Mouse (Mus musculus): Measurements from ENCODE around the gene Sept3. TPM values are rescaled to one million over a fixed set of nuclear protein-coding genes. Genes with fewer than 3 reads are reported as not detected.

Sept3 gene
- polyA plus RNA-seq (2017; shearing (Covaris generic)): not detected

GRCm38 (mm10) chr15:82274593-82274926 is at the start of gene Sept3:
Gene Sept3 (plus strand): TSS chr15:82274893.

GRCm38 (mm10) chr15:82244115-82244804 is 30.4 kb upstream of the Sept3 start, which contains the start of gene Cenpm:
Gene Cenpm (minus strand): TSS chr15:82244748.

GRCm38 (mm10) chr15:82252097-82252496 is 22.6 kb upstream of the Sept3 start, which contains the start of gene 1500009C09Rik:
Gene 1500009C09Rik (plus strand): TSS chr15:82252397.

GRCm38 (mm10) chr15:82298764-82299561 is 24.3 kb downstream of the Sept3 start, which contains the start of gene Wbp2nl:
Gene Wbp2nl (plus strand): TSS chr15:82298954.

GRCm38 (mm10) chr15:82338593-82339112 is 64.0 kb downstream of the Sept3 start, which contains the start of the genes Naga, Pheta2 and Smdt1:
Gene Naga (minus strand): TSS chr15:82338925.
Gene Pheta2 (plus strand): TSS chr15:82338942.
Gene Smdt1 (plus strand): TSS chr15:82338959.

Other genes with a start within 250 kb of the Sept3 start
- 16.0 TPM for gene Desi1, start 241.0 kb upstream of the Sept3 start, polyA plus RNA-seq (2017; shearing (Covaris generic))
- 183 TPM for gene Snu13, start 227.3 kb upstream of the Sept3 start, polyA plus RNA-seq (2017; shearing (Covaris generic))
- not detected for gene 4930407I10Rik, start 215.7 kb upstream of the Sept3 start, polyA plus RNA-seq (2017; shearing (Covaris generic))
- 0.11 TPM for gene Mei1, start 204.9 kb upstream of the Sept3 start, polyA plus RNA-seq (2017; shearing (Covaris generic))
- gene Ccdc134, start 147.0 kb upstream of the Sept3 start, polyA plus RNA-seq (2017; shearing (Covaris generic)): 32.0 TPM
- gene Srebf2, start 127.7 kb upstream of the Sept3 start, polyA plus RNA-seq (2017; shearing (Covaris generic)): 187 TPM
- not detected for gene Shisa8, start 62.1 kb upstream of the Sept3 start, polyA plus RNA-seq (2017; shearing (Covaris generic))
- gene Tnfrsf13c, start 50.5 kb upstream of the Sept3 start, polyA plus RNA-seq (2017; shearing (Covaris generic)): 2.0 TPM
- 7.9 TPM for gene Cenpm, start 30.1 kb upstream of the Sept3 start, polyA plus RNA-seq (2017; shearing (Covaris generic))
- not detected for gene 1500009C09Rik, start 22.5 kb upstream of the Sept3 start, polyA plus RNA-seq (2017; shearing (Covaris generic))
- gene Wbp2nl, start 24.1 kb downstream of the Sept3 start, polyA plus RNA-seq (2017; shearing (Covaris generic)): not detected
- 68.6 TPM for gene Naga, start 64.0 kb downstream of the Sept3 start, polyA plus RNA-seq (2017; shearing (Covaris generic))
- 5.3 TPM for gene Pheta2, start 64.0 kb downstream of the Sept3 start, polyA plus RNA-seq (2017; shearing (Covaris generic))
- 241 TPM for gene Smdt1, start 64.1 kb downstream of the Sept3 start, polyA plus RNA-seq (2017; shearing (Covaris generic))
- gene Ndufa6, start 79.4 kb downstream of the Sept3 start, polyA plus RNA-seq (2017; shearing (Covaris generic)): 364 TPM
- 10.7 TPM for gene Cyp2d22, start 105.4 kb downstream of the Sept3 start, polyA plus RNA-seq (2017; shearing (Covaris generic))
- not detected for gene Cyp2d11, start 119.1 kb downstream of the Sept3 start, polyA plus RNA-seq (2017; shearing (Covaris generic))
- not detected for gene Cyp2d10, start 132.3 kb downstream of the Sept3 start, polyA plus RNA-seq (2017; shearing (Covaris generic))
- gene Cyp2d9, start 158.5 kb downstream of the Sept3 start, polyA plus RNA-seq (2017; shearing (Covaris generic)): not detected

Measured in CD4-positive, CD25-positive, alpha-beta regulatory T cell, adult 9 weeks (primary cell).